Comparison of ENCODE assay signal across 22 mouse cellular contexts in genomic region chr10:114363442-114363841, GRCm38 (mm10).
"Had no signal": no experiment of that assay in that cellular context is flagged by ENCODE, and none has a peak within 500 bp of the region (broad histone marks: within the 10 kb centered on the region; RNA-seq: fewer than 3 reads in every experiment).

No protein-coding gene starts in this region.

- H3K4me2 ChIP-seq: limb, embryonic 12.5 days; limb, embryonic 15.5 days; liver, embryonic 11.5 days; lung, embryonic 14.5 days; neural tube, embryonic 12.5 days; neural tube, embryonic 15.5 days had no signal

- H3K4me1 ChIP-seq: limb, embryonic 15.5 days; neural tube, embryonic 12.5 days; neural tube, embryonic 15.5 days had no signal

- ATAC-seq: intestine, embryonic 16.5 days; liver, postnatal 0 days; lung, postnatal 0 days had no signal

- H3K9ac ChIP-seq: limb, embryonic 12.5 days; limb, embryonic 15.5 days; liver, embryonic 14.5 days; liver, postnatal 0 days; lung, embryonic 14.5 days; neural tube, embryonic 12.5 days; neural tube, embryonic 15.5 days had no signal

- DNase-seq: kidney, adult 18-20 months; kidney, postnatal 25 days; left cerebral cortex, postnatal 4 days; liver, postnatal 0 days; lung, embryonic 14.5 days; right cerebral cortex, adult 18-20 months; right cerebral cortex, postnatal 14 days; right cerebral cortex, postnatal 4 days; thymus, adult 2 months; thymus, postnatal 14 days; thymus, postnatal 4 days had no signal

- H3K27ac ChIP-seq: kidney, postnatal 0 days; limb, embryonic 12.5 days; limb, embryonic 15.5 days; liver, embryonic 14.5 days; macrophage; neural tube, embryonic 12.5 days; neural tube, embryonic 15.5 days; stomach, postnatal 0 days had no signal

- H3K27me3 ChIP-seq: limb, embryonic 12.5 days; limb, embryonic 15.5 days; neural tube, embryonic 12.5 days; neural tube, embryonic 15.5 days had no signal

- H3K4me3 ChIP-seq: limb, embryonic 12.5 days; limb, embryonic 15.5 days; neural tube, embryonic 12.5 days; neural tube, embryonic 15.5 days had no signal

- H3K9me3 ChIP-seq: limb, embryonic 12.5 days; limb, embryonic 15.5 days; neural tube, embryonic 12.5 days; neural tube, embryonic 15.5 days had no signal

- H3K36me3 ChIP-seq: limb, embryonic 12.5 days; limb, embryonic 15.5 days; neural tube, embryonic 12.5 days; neural tube, embryonic 15.5 days had no signal
